In genomic region chr1:173953563-173953962, GRCm38 (mm10) we compare ENCODE assay signal across 25 mouse cellular contexts. TPM values are rescaled to one million over a fixed set of nuclear protein-coding genes. Genes with fewer than 3 reads are reported as not detected.
DNase-seq lines count a peak whose midpoint lies in the region; ATAC-seq and TF ChIP-seq lines count a peak whose summit lies in the region.
"Had no signal": no experiment of that assay in that cellular context is flagged by ENCODE, and none has a peak within 500 bp of the region (broad histone marks: within the 10 kb centered on the region; RNA-seq: fewer than 3 reads in every experiment).

No protein-coding gene starts in this region.

- WGBS in intestine, embryonic 15.5 days = 67% methylated on average over 1 of the region's 1 CpGs
- 39% methylated on average over 1 of the region's 1 CpGs for WGBS in intestine, postnatal 0 days
- WGBS in forebrain, embryonic 16.5 days = 89% methylated on average over 1 of the region's 1 CpGs

- no peaks in the 10 kb centered on the region for H3K9me3 ChIP-seq in intestine, embryonic 15.5 days
- no peaks in the 10 kb centered on the region for H3K9me3 ChIP-seq in intestine, postnatal 0 days (ENCODE audit: control insufficient read depth)
- no peaks in the 10 kb centered on the region for H3K9me3 ChIP-seq in forebrain, embryonic 16.5 days (ENCODE audit: control insufficient read depth, low read length)
- H3K9me3 ChIP-seq: embryonic facial prominence, embryonic 10.5 days; embryonic facial prominence, embryonic 12.5 days; G1E had no signal

- DNase-seq in adipocyte (ENCODE audit: low spot score) = peak; percentile 1
- no peak for DNase-seq in gastrocnemius, postnatal 25 days
- DNase-seq: adrenal gland, adult 2 months; adrenal gland, postnatal 14 days; adrenal gland, postnatal 36 days; B cell, adult 2 months; cerebellum, adult 11-12 months; cerebellum, adult 2 months; cerebellum, adult 9-10 months; cerebellum, postnatal 10 days; cerebellum, postnatal 25 days; forebrain, postnatal 0 days had no signal

- TF ChIP-seq CTCF in intestine, postnatal 0 days (IDR thresholded peaks at IDR 0.05; ENCODE audit: low read depth) = no peak

- H3K4me2 ChIP-seq in intestine, embryonic 15.5 days (replicated peaks) = no peak overlapping the region
- H3K4me2 ChIP-seq in intestine, postnatal 0 days (replicated peaks; ENCODE audit: low read depth) = no peak overlapping the region
- H3K4me2 ChIP-seq in forebrain, embryonic 16.5 days (ENCODE audit: low read length) = no peak overlapping the region
- H3K4me2 ChIP-seq: embryonic facial prominence, embryonic 12.5 days had no signal

- no peak overlapping the region for H3K9ac ChIP-seq in intestine, embryonic 15.5 days
- H3K9ac ChIP-seq in intestine, postnatal 0 days (ENCODE audit: low read depth, low read length) = no peak overlapping the region
- no peak overlapping the region for H3K9ac ChIP-seq in forebrain, embryonic 16.5 days (replicated peaks; ENCODE audit: low read depth, low read length)
- H3K9ac ChIP-seq: embryonic facial prominence, embryonic 12.5 days; forebrain, postnatal 0 days had no signal

- H3K4me1 ChIP-seq in intestine, embryonic 15.5 days (replicated peaks) = no peaks in the 10 kb centered on the region
- no peaks in the 10 kb centered on the region for H3K4me1 ChIP-seq in intestine, postnatal 0 days (replicated peaks; ENCODE audit: control insufficient read depth, insufficient read depth, low read length)
- H3K4me1 ChIP-seq in forebrain, embryonic 16.5 days (replicated peaks; ENCODE audit: control insufficient read depth, insufficient read depth, low read length) = no peaks in the 10 kb centered on the region
- H3K4me1 ChIP-seq: embryonic facial prominence, embryonic 10.5 days; embryonic facial prominence, embryonic 12.5 days had no signal

- H3K4me3 ChIP-seq in intestine, embryonic 15.5 days (replicated peaks) = no peak overlapping the region
- H3K4me3 ChIP-seq in intestine, postnatal 0 days (ENCODE audit: low read depth, low read length) = no peak overlapping the region
- no peak overlapping the region for H3K4me3 ChIP-seq in forebrain, embryonic 16.5 days (replicated peaks; ENCODE audit: low read length)
- H3K4me3 ChIP-seq: embryonic facial prominence, embryonic 10.5 days; embryonic facial prominence, embryonic 12.5 days had no signal

- peak; percentile 64 for ATAC-seq in intestine, embryonic 15.5 days
- ATAC-seq in intestine, postnatal 0 days = no peak
- ATAC-seq in forebrain, embryonic 16.5 days = no peak
- ATAC-seq: activated CD4-positive, CD25-positive, alpha-beta regulatory T cell, adult 4 months; CD4-positive, CD25-positive, alpha-beta regulatory T cell, adult 4 months; forebrain, embryonic 14.5 days; forebrain, postnatal 0 days; Patski had no signal

- no peak overlapping the region for H3K27ac ChIP-seq in intestine, embryonic 15.5 days
- H3K27ac ChIP-seq in intestine, postnatal 0 days (ENCODE audit: low read depth, low read length) = no peak overlapping the region
- H3K27ac ChIP-seq in forebrain, embryonic 16.5 days (ENCODE audit: low read length) = no peak overlapping the region
- H3K27ac ChIP-seq: embryonic facial prominence, embryonic 10.5 days; embryonic facial prominence, embryonic 12.5 days had no signal

- no peaks in the 10 kb centered on the region for H3K36me3 ChIP-seq in intestine, embryonic 15.5 days
- no peaks in the 10 kb centered on the region for H3K36me3 ChIP-seq in intestine, postnatal 0 days (ENCODE audit: control insufficient read depth, insufficient read depth)
- no peaks in the 10 kb centered on the region for H3K36me3 ChIP-seq in forebrain, embryonic 16.5 days (ENCODE audit: control insufficient read depth, insufficient read depth)
- H3K36me3 ChIP-seq: embryonic facial prominence, embryonic 10.5 days; embryonic facial prominence, embryonic 12.5 days; G1E had no signal

- no peaks in the 10 kb centered on the region for H3K27me3 ChIP-seq in intestine, embryonic 15.5 days (replicated peaks)
- peaks cover 5% of the 10 kb centered on the region; the same call in 1 of the 2 replicates for H3K27me3 ChIP-seq in intestine, postnatal 0 days (replicated peaks; ENCODE audit: control insufficient read depth, insufficient read depth, low read length)
- no peaks in the 10 kb centered on the region for H3K27me3 ChIP-seq in forebrain, embryonic 16.5 days (replicated peaks; ENCODE audit: control insufficient read depth, insufficient read depth, low read length)
- H3K27me3 ChIP-seq: CH12.LX; embryonic facial prominence, embryonic 12.5 days had no signal

RNA-seq across cellular contexts. Expression of gene Ifi203, which starts 11.1 kb away (rescaled TPM):
- 1.9 and 2.3 TPM in 2 replicates for polyA plus RNA-seq in intestine, embryonic 15.5 days (2015; fragmentation: Nextera tagmentation; extraction: Ambion mirVana)
- polyA plus RNA-seq in intestine, postnatal 0 days (2015; fragmentation: Nextera tagmentation; extraction: Ambion mirVana) = 3.7 and 5.9 TPM in 2 replicates
- polyA plus RNA-seq in forebrain, embryonic 16.5 days (2015; fragmentation: Nextera tagmentation; extraction: Ambion mirVana) = 1.4 and 1.5 TPM in 2 replicates
- 1 to 10 TPM; 4.0 to 5.2 TPM for total RNA-seq in gastrocnemius, postnatal 25 days (2021)
- polyA plus RNA-seq: embryonic facial prominence, embryonic 10.5 days; forebrain, embryonic 11.5 days; G1E had no signal

RNA-seq across cellular contexts. Expression of gene Mndal, which starts 11.3 kb away (rescaled TPM):
- polyA plus RNA-seq in intestine, embryonic 15.5 days (2015; fragmentation: Nextera tagmentation; extraction: Ambion mirVana) = 3.0 and 3.4 TPM in 2 replicates
- 4.3 and 6.1 TPM in 2 replicates for polyA plus RNA-seq in intestine, postnatal 0 days (2015; fragmentation: Nextera tagmentation; extraction: Ambion mirVana)
- polyA plus RNA-seq in forebrain, embryonic 16.5 days (2015; fragmentation: Nextera tagmentation; extraction: Ambion mirVana) = 3.1 and 4.6 TPM in 2 replicates
- 1 to 10 TPM; 3.8 to 4.6 TPM for total RNA-seq in gastrocnemius, postnatal 25 days (2021)
- polyA plus RNA-seq: embryonic facial prominence, embryonic 10.5 days; G1E had no signal

RNA-seq across cellular contexts. Expression of gene Ifi202b, which starts 29.0 kb away (rescaled TPM):
- polyA plus RNA-seq in intestine, embryonic 15.5 days (2015; fragmentation: Nextera tagmentation; extraction: Ambion mirVana) = not detected in 2 replicates
- polyA plus RNA-seq in intestine, postnatal 0 days (2015; fragmentation: Nextera tagmentation; extraction: Ambion mirVana) = not detected in 2 replicates
- polyA plus RNA-seq in forebrain, embryonic 16.5 days (2015; fragmentation: Nextera tagmentation; extraction: Ambion mirVana) = not detected in 2 replicates
- total RNA-seq in gastrocnemius, postnatal 25 days (2021) = not detected
- total RNA-seq: adrenal gland, adult 2 months; adrenal gland, postnatal 14 days; adrenal gland, postnatal 36 days; CH12.LX; forebrain, postnatal 0 days had no signal
- polyA plus RNA-seq: activated CD4-positive, CD25-positive, alpha-beta regulatory T cell, adult 4 months; adrenal gland, adult 2 months; CD4-positive, CD25-positive, alpha-beta regulatory T cell, adult 4 months; cerebellum, adult 2 months; cortical plate, adult 2 months; embryonic facial prominence, embryonic 10.5 days; forebrain, embryonic 11.5 days; forebrain, embryonic 14.5 days; forebrain, postnatal 0 days; G1E had no signal

RNA-seq across cellular contexts. Expression of gene Ifi211, which starts 40.7 kb away (rescaled TPM):
- polyA plus RNA-seq in intestine, embryonic 15.5 days (2015; fragmentation: Nextera tagmentation; extraction: Ambion mirVana) = 0.74 and 1.3 TPM in 2 replicates
- 1.3 and 1.6 TPM in 2 replicates for polyA plus RNA-seq in intestine, postnatal 0 days (2015; fragmentation: Nextera tagmentation; extraction: Ambion mirVana)
- polyA plus RNA-seq in forebrain, embryonic 16.5 days (2015; fragmentation: Nextera tagmentation; extraction: Ambion mirVana) = 0.24 and 0.37 TPM in 2 replicates
- total RNA-seq in gastrocnemius, postnatal 25 days (2021) = 1 to 10 TPM; 1.5 to 3.0 TPM
- total RNA-seq: G1E had no signal
- polyA plus RNA-seq: G1E had no signal
